Mouse (Mus musculus) liver, embryonic 14.5 days (tissue): Measurements from ENCODE around the gene Gse1. TPM values are rescaled to one million over a fixed set of nuclear protein-coding genes. Genes with fewer than 3 reads are reported as not detected.

ENCODE experiments used
- ATAC-seq: fragments of 200-750 bp; cut with Nextera tagmentation; 2 replicates; pipeline ENCODE4 v1.8.0; 2017; ENCODE audit warnings: moderate number of reproducible peaks, mild to moderate bottlenecking, moderate library complexity; ENCODE audit not compliant: insufficient read depth
- DNase-seq, 3 experiments: peaks; one replicate each; pipeline ENCODE4 v3.0.0-alpha.2; 2012 to 2013; ENCODE audit warnings: low read depth in 3 of 3, low spot score in 3 of 3
- H3K27ac ChIP-seq: fragments of 300-500 bp; sonication (generic); 2 replicates; pipeline ENCODE4 v1.5.1; 2014; ENCODE audit warnings: moderate library complexity, mild to moderate bottlenecking, control low read depth, inconsistent platforms
- H3K27me3 ChIP-seq: fragments of 300-500 bp; sonication (generic); 2 replicates; pipeline ENCODE4 v1.6.1; 2014; ENCODE audit warnings: mild to moderate bottlenecking, low read length, moderate library complexity; ENCODE audit not compliant: control insufficient read depth, insufficient read depth
- H3K36me3 ChIP-seq: fragments of 300-500 bp; sonication (generic); replicated peaks from 2 replicates; pipeline ENCODE4 v1.6.1; 2014; ENCODE audit warnings: low read depth; ENCODE audit not compliant: control insufficient read depth, insufficient read depth
- H3K4me1 ChIP-seq, 2 experiments: fragments of 200-500 bp in 1 of 2; fragments of 300-500 bp in 1 of 2; sonication (generic) in 1 of 2; replicated peaks; 2 replicates each; pipeline ENCODE4 v1.6.1; 2012 to 2014; ENCODE audit warnings: antibody characterized with exemption in 1 of 2, inconsistent platforms in 1 of 2, low read length in 1 of 2; ENCODE audit not compliant: control insufficient read depth in 2 of 2, insufficient read depth in 2 of 2
- H3K4me2 ChIP-seq: fragments of 300-500 bp; sonication (generic); 2 replicates; pipeline ENCODE4 v1.6.1; 2014; ENCODE audit warnings: low read depth, mild to moderate bottlenecking, control low read depth, moderate library complexity
- H3K4me3 ChIP-seq, 2 experiments: fragments of 200-500 bp in 1 of 2; fragments of 300-500 bp in 1 of 2; sonication (generic) in 1 of 2; 2 replicates each; pipeline ENCODE4 v1.5.1; 2012 to 2014; ENCODE audit warnings: low read depth in 2 of 2, low read length in 2 of 2, mild to moderate bottlenecking in 2 of 2, control low read depth in 1 of 2, inconsistent platforms in 1 of 2, moderate library complexity in 1 of 2; ENCODE audit not compliant: insufficient read depth in 1 of 2
- H3K9ac ChIP-seq: fragments of 300-500 bp; sonication (generic); replicated peaks from 2 replicates; pipeline ENCODE4 v1.6.1; 2014; ENCODE audit warnings: mild to moderate bottlenecking, control low read depth, moderate library complexity
- H3K9me3 ChIP-seq: fragments of 300-500 bp; sonication (generic); 2 replicates; pipeline ENCODE4 v1.6.1; 2016; ENCODE audit warnings: low read length, mixed read lengths; ENCODE audit not compliant: control insufficient read depth
- CTCF ChIP-seq: IDR thresholded peaks from 2 replicates; pipeline ENCODE4 v1.5.1; 2016; ENCODE audit warnings: antibody characterized with exemption, low read depth, control low read depth
- EP300 ChIP-seq: IDR thresholded peaks from 2 replicates; pipeline ENCODE4 v1.6.1; 2016; ENCODE audit warnings: antibody characterized with exemption, low read depth
- WGBS: fragments of 180-500 bp; shearing (Covaris S2); extraction: QIAGEN DNeasy Blood & Tissue Kit; methylation state at CpG from one replicate; pipeline ENCODE4 v1.1.7; 2014; ENCODE audit not compliant: insufficient replicate concordance; 5-methylcytosine and 5-hydroxymethylcytosine counted together
- polyA plus RNA-seq, 2 experiments: library from polyadenylated mRNA; depleted of rRNA in 1 of 2; stranded (reverse) in 1 of 2; unstranded in 1 of 2; fragments of >200 nt; fragmentation: Nextera tagmentation in 1 of 2; extraction: Ambion mirVana in 1 of 2; gene quantifications; 2 replicates each; pipeline versions ENCODE4 v1.2.1 to v1.2.3; 2012 to 2014

Gse1 gene
- polyA plus RNA-seq, 2 experiments = 11.4 to 14.9 TPM

GRCm38 (mm10) chr8:120324555-120324954, 96.3 kb downstream of the Gse1 start:
- H3K27me3 ChIP-seq = no peaks in the 10 kb centered on the region
- no peak for TF ChIP-seq CTCF
- TF ChIP-seq EP300 = no peak
- H3K4me2 ChIP-seq = no peak overlapping the region
- H3K4me1 ChIP-seq = peaks cover 19 to 31% of the 10 kb centered on the region in 2 experiments
- no peak overlapping the region for H3K9ac ChIP-seq
- ATAC-seq (no peak), DNase-seq (no peak)
- no peak overlapping the region for H3K27ac ChIP-seq
- H3K4me3 ChIP-seq = no peak overlapping the region
- no peaks in the 10 kb centered on the region for H3K36me3 ChIP-seq
- 33% methylated on average over 3 of the region's 3 CpGs for WGBS
- no peaks in the 10 kb centered on the region for H3K9me3 ChIP-seq

GRCm38 (mm10) chr8:120325172-120325767, 97.0 kb downstream of the Gse1 start:
- H3K4me2 ChIP-seq = no peak overlapping the region
- H3K4me1 ChIP-seq = peaks cover 19 to 29% of the 10 kb centered on the region in 2 experiments
- TF ChIP-seq CTCF = no peak; the same call in 1 of the 2 replicates
- peak; percentile 73 for TF ChIP-seq EP300
- H3K27ac ChIP-seq = no peak overlapping the region; the same call in 1 of the 2 replicates
- H3K9ac ChIP-seq = no peak overlapping the region; the same call in 1 of the 2 replicates
- no peak overlapping the region for H3K4me3 ChIP-seq
- 15% methylated on average over 5 of the region's 5 CpGs for WGBS
- no peaks in the 10 kb centered on the region for H3K9me3 ChIP-seq
- ATAC-seq (peak; percentile 78), DNase-seq (no peak)
- no peaks in the 10 kb centered on the region for H3K27me3 ChIP-seq
- H3K36me3 ChIP-seq = no peaks in the 10 kb centered on the region

GRCm38 (mm10) chr8:120327131-120327554, 98.9 kb downstream of the Gse1 start:
- Histone ChIP-seq H3K4me3 (no peak overlapping the region), H3K9ac (no peak overlapping the region), H3K4me2 (no peak overlapping the region), H3K36me3 (no peaks in the 10 kb centered on the region), H3K27me3 (no peaks in the 10 kb centered on the region), H3K9me3 (no peaks in the 10 kb centered on the region), H3K27ac (no peak overlapping the region), H3K4me1 (peaks cover 19 to 29% of the 10 kb centered on the region in 2 experiments)
- WGBS = 47% methylated on average over 3 of the region's 3 CpGs
- ATAC-seq (peak; percentile 42; the same call in 1 of the 2 replicates), DNase-seq (no peak)
- TF ChIP-seq EP300 (no peak), CTCF (peak; percentile 78)

- ATAC-seq = no peak
- no peak overlapping the region for H3K4me3 ChIP-seq
- no peaks in the 10 kb centered on the region for H3K27me3 ChIP-seq
- no peak for DNase-seq
- H3K27ac ChIP-seq = no peak overlapping the region; the same call in 1 of the 2 replicates
- no peak overlapping the region for H3K9ac ChIP-seq
- 47% methylated on average over 13 of the region's 13 CpGs for WGBS
- no peak for TF ChIP-seq CTCF
- TF ChIP-seq EP300 = no peak
- H3K4me2 ChIP-seq = no peak overlapping the region
- H3K4me1 ChIP-seq = peaks cover 19 to 31% of the 10 kb centered on the region in 2 experiments
- no peaks in the 10 kb centered on the region for H3K36me3 ChIP-seq
- no peaks in the 10 kb centered on the region for H3K9me3 ChIP-seq
These were observed 100.2 kb downstream of the Gse1 start for GRCm38 (mm10) chr8:120328361-120329022.

- TF ChIP-seq EP300 (no peak), CTCF (no peak)
- no peaks in the 10 kb centered on the region for H3K27me3 ChIP-seq
- H3K36me3 ChIP-seq = no peaks in the 10 kb centered on the region
- no peak overlapping the region for H3K4me2 ChIP-seq
- no peak overlapping the region for H3K9ac ChIP-seq
- H3K9me3 ChIP-seq = no peaks in the 10 kb centered on the region
- 71% methylated on average over 11 of the region's 11 CpGs for WGBS
- no peak overlapping the region for H3K4me3 ChIP-seq
- H3K27ac ChIP-seq = no peak overlapping the region
- H3K4me1 ChIP-seq = peaks cover 16 to 31% of the 10 kb centered on the region in 2 experiments
- ATAC-seq = no peak
- no peak for DNase-seq
These were observed 100.9 kb downstream of the Gse1 start for GRCm38 (mm10) chr8:120329030-120329748.
